Mouse (Mus musculus) thymus, postnatal 4 days (tissue): Measurements from ENCODE around the gene Zfp362.

Experiments
- DNase-seq: peaks from one replicate; pipeline ENCODE4 v3.0.0; 2021

Zfp362 gene

GRCm38 (mm10) chr4:128727721-128728430, 78.0 kb downstream of the Zfp362 start:
- DNase-seq = peak; percentile 62

GRCm38 (mm10) chr4:128727019-128727720, 78.7 kb downstream of the Zfp362 start:
- DNase-seq = peak; percentile 96

- DNase-seq = no peak
These were observed 81.8 kb downstream of the Zfp362 start for GRCm38 (mm10) chr4:128724059-128724458.

GRCm38 (mm10) chr4:128723431-128723830, 82.4 kb downstream of the Zfp362 start:
- no peak for DNase-seq
